Mouse (Mus musculus) forebrain, embryonic 15.5 days (tissue): Measurements from ENCODE around the gene Gm4567. TPM values are rescaled to one million over a fixed set of nuclear protein-coding genes. Genes with fewer than 3 reads are reported as not detected.
"Not testable (repeated sequence)": the region's sequence is repeated elsewhere in the genome, so short reads cannot be mapped to it uniquely, and the experiment has no call there.

Experiments
- ATAC-seq: fragments of 200-750 bp; cut with Nextera tagmentation; replicated peaks from 2 replicates; pipeline ENCODE4 v1.8.0; 2017; ENCODE audit warnings: mild to moderate bottlenecking, moderate TSS enrichment, moderate library complexity
- H3K27ac ChIP-seq: fragments of 300-500 bp; sonication (generic); replicated peaks from 2 replicates; pipeline ENCODE4 v1.5.1; 2015; ENCODE audit warnings: mild to moderate bottlenecking, inconsistent platforms
- H3K27me3 ChIP-seq: fragments of 300-500 bp; sonication (generic); 2 replicates; pipeline ENCODE4 v1.6.1; 2015; ENCODE audit warnings: inconsistent platforms
- H3K36me3 ChIP-seq: fragments of 300-500 bp; sonication (generic); 2 replicates; pipeline ENCODE4 v1.6.1; 2015; ENCODE audit warnings: mild to moderate bottlenecking, inconsistent platforms
- H3K4me1 ChIP-seq: fragments of 300-500 bp; sonication (generic); 2 replicates; pipeline ENCODE4 v1.6.1; 2015; ENCODE audit warnings: inconsistent platforms
- H3K4me2 ChIP-seq: fragments of 300-500 bp; sonication (generic); replicated peaks from 2 replicates; pipeline ENCODE4 v1.6.1; 2015; ENCODE audit warnings: mild to moderate bottlenecking, inconsistent platforms
- H3K4me3 ChIP-seq: fragments of 300-500 bp; sonication (generic); 2 replicates; pipeline ENCODE4 v1.5.1; 2015; ENCODE audit warnings: mild to moderate bottlenecking, inconsistent platforms
- H3K9ac ChIP-seq: fragments of 300-500 bp; sonication (generic); replicated peaks from 2 replicates; pipeline ENCODE4 v1.6.1; 2015; ENCODE audit warnings: mild to moderate bottlenecking, inconsistent platforms
- H3K9me3 ChIP-seq: fragments of 300-500 bp; sonication (generic); 2 replicates; pipeline ENCODE4 v1.6.1; 2016; ENCODE audit warnings: inconsistent platforms
- WGBS: fragments of 180-500 bp; shearing (Covaris S2); methylation state at CpG from one replicate; pipeline ENCODE4 v1.1.7; 2015; ENCODE audit warnings: mixed read lengths; 5-methylcytosine and 5-hydroxymethylcytosine counted together
- polyA plus RNA-seq: library from polyadenylated mRNA; unstranded; fragments of >200 nt; fragmentation: Nextera tagmentation; extraction: Ambion mirVana; gene quantifications from 2 replicates; pipeline ENCODE4 v1.2.1, GENCODE M21; 2015

The Gm4567 gene
- not detected in 2 replicates for polyA plus RNA-seq

- not testable (repeated sequence) for H3K9ac ChIP-seq, H3K4me2 ChIP-seq, H3K9me3 ChIP-seq, H3K4me3 ChIP-seq, H3K36me3 ChIP-seq, H3K27me3 ChIP-seq, H3K4me1 ChIP-seq, H3K27ac ChIP-seq, ATAC-seq
- no CpG with 5 or more reads among the region's 1 CpGs for WGBS
Measured at GRCm38 (mm10) chr7:22719610-22720009, at the start of gene Gm4567. Gene Gm4567, minus strand, starts transcription at chr7:22719710.

- not testable (repeated sequence) for H3K9me3 ChIP-seq, H3K36me3 ChIP-seq, H3K9ac ChIP-seq, H3K27me3 ChIP-seq, H3K4me3 ChIP-seq, H3K4me2 ChIP-seq, ATAC-seq, H3K27ac ChIP-seq, H3K4me1 ChIP-seq
- WGBS, result 33% methylated on average over 2 of the region's 3 CpGs
Measured at GRCm38 (mm10) chr7:22761397-22761796, 41.9 kb upstream of the Gm4567 start, which contains the start of gene Vmn1r157. Gene Vmn1r157, plus strand, starts transcription at chr7:22761697.

GRCm38 (mm10) chr7:22692217-22692616 is 27.3 kb downstream of the Gm4567 start, which contains the start of gene Gm8693:
Gene Gm8693, minus strand, starts transcription at chr7:22692317.
- not testable (repeated sequence) for H3K4me1 ChIP-seq, H3K4me2 ChIP-seq, H3K27me3 ChIP-seq, H3K9me3 ChIP-seq, ATAC-seq, H3K36me3 ChIP-seq, H3K4me3 ChIP-seq, H3K27ac ChIP-seq, H3K9ac ChIP-seq
- no CpG with 5 or more reads among the region's 2 CpGs for WGBS

Other genes starting within 250 kb of the Gm4567 start
- not detected in 2 replicates for gene Vmn1r151, start 220.0 kb downstream of the Gm4567 start, polyA plus RNA-seq
- gene Vmn1r152, start 196.7 kb downstream of the Gm4567 start, polyA plus RNA-seq, result not detected in 2 replicates
- gene Gm8677, start 184.8 kb downstream of the Gm4567 start, polyA plus RNA-seq, result not detected in 2 replicates
- gene Gm4201, start 154.4 kb downstream of the Gm4567 start, polyA plus RNA-seq, result not detected in 2 replicates
- gene Gm4565, start 131.6 kb downstream of the Gm4567 start, polyA plus RNA-seq, result not detected in 2 replicates
- gene Vmn1r155, start 61.7 kb downstream of the Gm4567 start, polyA plus RNA-seq, result not detected in 2 replicates
- not detected in 2 replicates for gene Gm8693, start 27.4 kb downstream of the Gm4567 start, polyA plus RNA-seq
- gene Vmn1r157, start 42.0 kb upstream of the Gm4567 start, polyA plus RNA-seq, result not detected in 2 replicates
- gene Vmn1r158, start 71.1 kb upstream of the Gm4567 start, polyA plus RNA-seq, result not detected in 2 replicates
- gene Vmn1r159, start 123.9 kb upstream of the Gm4567 start, polyA plus RNA-seq, result not detected in 2 replicates
- not detected in 2 replicates for gene Vmn1r160, start 151.5 kb upstream of the Gm4567 start, polyA plus RNA-seq